Mouse (Mus musculus): ENCODE measurements around the gene Dnm1. TPM values are rescaled to one million over a fixed set of nuclear protein-coding genes. Genes with fewer than 3 reads are reported as not detected.

Gene Dnm1
- total RNA-seq, 2 experiments from 2014 or later: 3.6 to 4.4 TPM

- DNase-seq: no peak
Measured at GRCm38 (mm10) chr2:32275823-32276222, 77.3 kb downstream of the Dnm1 start.

- DNase-seq: peak; percentile 24 to 69
Measured at GRCm38 (mm10) chr2:32260635-32261034, 92.5 kb downstream of the Dnm1 start.

GRCm38 (mm10) chr2:32259657-32260417, 93.3 kb downstream of the Dnm1 start, which contains the start of gene Uck1:
Gene Uck1, minus strand, starts transcription at chr2:32260159.
- peak; percentile 90 to 94 for DNase-seq

GRCm38 (mm10) chr2:32258887-32259533, 94.1 kb downstream of the Dnm1 start:
- DNase-seq: no peak

Small RNAs within 50 kb of the gene (microRNA-seq; reads per million reads assigned to microRNA genes)
- 0 to 0.27 reads per million in 2 experiments for gene Gm23363
- gene Mir199b: 10.5 to 17.8 reads per million in 2 experiments

Other genes with a start within 250 kb of the Dnm1 start
- gene Prrc2b, start 202.3 kb downstream of the Dnm1 start, total RNA-seq (2021): 10 to 100 TPM; 83.5 to 86.2 TPM
- 10 to 100 TPM; 13.7 to 17.8 TPM for gene Pomt1, start 116.7 kb downstream of the Dnm1 start, total RNA-seq (2021)
- 10 to 100 TPM; 20.3 to 26.7 TPM for gene Uck1, start 93.2 kb downstream of the Dnm1 start, total RNA-seq (2021)
- 10 to 100 TPM; 67.6 to 75.5 TPM for gene Golga2, start 66.0 kb downstream of the Dnm1 start, total RNA-seq (2021)
- gene Swi5, start 65.3 kb downstream of the Dnm1 start, total RNA-seq (2021): 100 to 1,000 TPM; 214 to 232 TPM
- gene Ciz1, start 1.0 kb downstream of the Dnm1 start, total RNA-seq (2021): 10 to 100 TPM; 19.1 to 27.2 TPM
- 10 to 100 TPM; 43.2 to 50.5 TPM for gene 1110008P14Rik, start 28.6 kb upstream of the Dnm1 start, total RNA-seq (2021)
- gene Lcn2, start 34.9 kb upstream of the Dnm1 start, total RNA-seq (2021): 1 to 10 TPM; 4.8 to 5.6 TPM
- 10 to 100 TPM; 60.2 to 68.5 TPM for gene Ptges2, start 42.6 kb upstream of the Dnm1 start, total RNA-seq (2021)
- 1 to 10 TPM; 3.0 to 3.1 TPM for gene Naif1, start 97.1 kb upstream of the Dnm1 start, total RNA-seq (2021)
- gene Slc25a25, start 98.1 kb upstream of the Dnm1 start, total RNA-seq (2021): 10 to 100 TPM in 1 of 2 experiments, 1 to 10 TPM in 1; 8.4 to 11.5 TPM
- gene Fam102a, start 182.0 kb upstream of the Dnm1 start, total RNA-seq (2021): 1 to 10 TPM; 4.9 to 5.9 TPM
- gene Dpm2, start 217.5 kb upstream of the Dnm1 start, total RNA-seq (2021): 10 to 100 TPM; 14.0 to 20.2 TPM
- gene Pip5kl1, start 221.5 kb upstream of the Dnm1 start, total RNA-seq (2021): not detected
- not detected for gene 9430097D07Rik, start 222.3 kb upstream of the Dnm1 start, total RNA-seq (2021)
- gene St6galnac4, start 233.8 kb upstream of the Dnm1 start, total RNA-seq (2021): 10 to 100 TPM; 14.7 to 16.1 TPM
- gene St6galnac6, start 246.4 kb upstream of the Dnm1 start, total RNA-seq (2021): 100 to 1,000 TPM; 108 to 117 TPM